Mouse (Mus musculus) E14TG2a.4 (cell line): ENCODE results near the gene Il1rl2.

Experiments used
- H3K27me3 ChIP-seq: 2 replicates; pipeline ENCODE4 v1.6.1; 2014; ENCODE audit warnings: low read length, control low read depth; ENCODE audit not compliant: insufficient read depth
- H3K36me3 ChIP-seq: 2 replicates; pipeline ENCODE4 v1.6.1; 2014; ENCODE audit warnings: low read length, control low read depth; ENCODE audit not compliant: insufficient read depth
- H3K4me1 ChIP-seq: replicated peaks from 2 replicates; pipeline ENCODE4 v1.6.1; 2014; ENCODE audit warnings: low read depth, low read length, control low read depth
- H3K4me3 ChIP-seq: replicated peaks from 2 replicates; pipeline ENCODE4 v1.5.1; 2014; ENCODE audit warnings: mild to moderate bottlenecking, low read length
- H3K9me3 ChIP-seq: 2 replicates; pipeline ENCODE4 v1.6.1; 2014; ENCODE audit warnings: low read length, control low read depth
- CTCF ChIP-seq: conservative IDR thresholded peaks from 2 replicates; pipeline ENCODE4 v1.5.1; 2014; ENCODE audit warnings: low read length
- NANOG ChIP-seq: IDR thresholded peaks from 2 replicates; pipeline ENCODE4 v1.6.1; 2014; ENCODE audit warnings: borderline replicate concordance, low read length, mixed read lengths
- POU5F1 ChIP-seq: IDR thresholded peaks from 2 replicates; pipeline ENCODE4 v1.6.1; 2014; ENCODE audit warnings: low read length, borderline replicate concordance

Gene Il1rl2

DNA sequence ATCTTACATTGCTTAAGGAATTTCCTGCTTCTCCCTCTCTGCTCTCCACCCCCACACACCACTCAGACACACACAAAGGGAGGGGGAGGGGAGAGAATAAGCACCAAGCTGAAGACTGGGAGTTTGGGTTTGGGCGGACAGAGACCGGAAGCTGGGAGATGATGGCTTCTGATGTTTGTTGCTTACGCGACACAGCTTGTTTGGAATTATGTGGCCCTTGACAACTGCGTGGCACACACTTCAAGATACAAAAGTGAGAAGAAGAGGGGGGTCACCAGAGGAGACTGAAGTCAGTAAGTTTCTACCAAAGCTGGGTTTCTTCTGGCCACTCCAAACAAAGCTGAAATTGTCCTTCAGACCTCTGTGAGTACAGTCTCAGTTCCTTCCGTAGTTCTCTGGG is at the start of gene Il1rl2:
Il1rl2 (plus strand) TSS at position 154 of the 400 bp plus-strand sequence.
- TF ChIP-seq NANOG = no peak
- Histone ChIP-seq H3K36me3 (no peaks in the 10 kb centered on the region), H3K9me3 (no peaks in the 10 kb centered on the region), H3K4me3 (peak within 1 kb of the TSS; percentile 72), H3K4me1 (peaks cover 27% of the 10 kb centered on the region), H3K27me3 (peaks cover 55% of the 10 kb centered on the region)

DNA sequence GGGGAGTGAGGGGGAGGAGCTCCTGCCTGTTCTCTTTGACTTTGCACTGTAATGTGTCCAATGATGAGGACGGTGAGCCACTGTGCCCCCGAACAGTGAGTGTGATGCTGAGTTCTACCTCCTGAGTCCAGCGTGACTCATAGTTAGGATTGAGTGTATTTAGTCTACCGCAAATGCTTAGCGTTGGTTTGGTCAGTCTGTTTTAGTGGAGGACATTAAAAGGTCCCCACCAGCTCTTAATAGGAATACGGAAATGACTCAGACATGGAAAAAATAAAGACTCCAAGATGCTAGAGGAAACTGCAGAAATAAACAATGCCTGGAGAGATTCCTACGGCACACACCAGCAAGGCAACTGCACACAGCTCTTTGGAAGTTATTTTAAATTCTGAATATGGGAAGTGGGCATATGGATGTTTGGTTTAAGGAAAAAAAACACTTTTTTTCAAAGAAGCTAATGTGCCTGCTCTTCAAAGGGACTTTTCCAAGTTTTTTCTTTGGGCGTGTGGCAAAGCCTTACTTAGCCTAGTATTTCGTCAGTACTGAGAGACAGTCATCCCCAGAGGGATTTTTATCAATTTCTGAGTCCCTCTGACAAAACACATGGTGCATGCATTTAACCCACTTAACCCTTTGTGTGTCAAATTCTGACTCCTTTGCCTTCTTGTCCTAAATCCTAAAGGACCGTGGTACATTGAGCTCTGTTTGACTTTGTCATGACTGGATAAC is 49.0 kb upstream of the Il1rl2 start:
- Histone ChIP-seq H3K27me3 (peaks cover 8% of the 10 kb centered on the region; the same call in 1 of the 2 replicates), H3K4me3 (no peak overlapping the region), H3K36me3 (no peaks in the 10 kb centered on the region), H3K4me1 (no peaks in the 10 kb centered on the region), H3K9me3 (no peaks in the 10 kb centered on the region)
- TF ChIP-seq POU5F1 (no peak), CTCF (no peak), NANOG (no peak)

DNA sequence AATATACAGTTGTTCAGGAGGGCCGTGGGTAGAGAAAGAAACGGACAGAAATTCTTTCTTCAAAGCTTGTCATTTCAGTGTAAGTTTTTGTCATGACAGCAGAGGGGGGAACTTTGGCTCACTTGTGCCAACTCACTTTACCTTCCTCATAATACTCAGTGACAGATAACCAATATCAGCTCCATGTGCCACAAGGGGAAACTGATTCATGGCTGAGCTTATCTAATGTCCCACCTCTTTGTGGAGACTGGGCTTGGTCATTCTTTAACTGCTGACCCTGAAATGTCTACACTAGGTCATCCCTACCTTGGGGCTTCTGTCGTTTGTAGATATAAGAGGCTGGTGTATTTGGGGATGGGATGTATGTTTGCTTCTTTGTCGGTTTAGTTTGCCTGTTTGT is 46.5 kb upstream of the Il1rl2 start:
- H3K27me3 ChIP-seq = 0 out of 2 replicates have a peak, but pooled peaks cover 7% of the 10 kb centered on the region
- TF ChIP-seq POU5F1 (no peak), NANOG (no peak), CTCF (no peak)
- H3K4me1 ChIP-seq = no peaks in the 10 kb centered on the region
- H3K4me3 ChIP-seq = no peak overlapping the region
- no peaks in the 10 kb centered on the region for H3K9me3 ChIP-seq
- H3K36me3 ChIP-seq = no peaks in the 10 kb centered on the region

DNA sequence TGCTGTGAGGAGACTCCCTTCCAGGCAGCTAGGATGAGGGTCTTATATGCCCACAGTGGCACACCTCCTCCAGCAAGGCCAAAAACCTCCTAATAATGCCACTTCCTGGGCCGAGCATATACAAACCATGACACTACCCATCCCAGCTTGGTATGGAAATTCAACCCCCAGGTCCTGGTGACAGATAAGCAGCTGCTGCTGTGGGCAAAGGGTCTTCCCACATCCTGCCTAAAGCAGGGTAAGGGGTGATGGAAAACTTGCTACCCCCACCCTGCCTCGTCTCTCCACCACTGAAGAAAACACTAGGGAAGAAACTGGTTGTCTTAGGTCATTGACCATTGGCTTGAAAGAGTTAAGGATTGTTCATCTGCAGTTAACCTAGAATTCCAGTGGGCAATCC is 45.7 kb upstream of the Il1rl2 start:
- H3K4me3 ChIP-seq = no peak overlapping the region
- 0 out of 2 replicates have a peak, but pooled peaks cover 4% of the 10 kb centered on the region for H3K27me3 ChIP-seq
- TF ChIP-seq CTCF = no peak
- TF ChIP-seq NANOG = no peak
- TF ChIP-seq POU5F1 = no peak
- H3K4me1 ChIP-seq = no peaks in the 10 kb centered on the region
- no peaks in the 10 kb centered on the region for H3K9me3 ChIP-seq
- H3K36me3 ChIP-seq = no peaks in the 10 kb centered on the region

DNA sequence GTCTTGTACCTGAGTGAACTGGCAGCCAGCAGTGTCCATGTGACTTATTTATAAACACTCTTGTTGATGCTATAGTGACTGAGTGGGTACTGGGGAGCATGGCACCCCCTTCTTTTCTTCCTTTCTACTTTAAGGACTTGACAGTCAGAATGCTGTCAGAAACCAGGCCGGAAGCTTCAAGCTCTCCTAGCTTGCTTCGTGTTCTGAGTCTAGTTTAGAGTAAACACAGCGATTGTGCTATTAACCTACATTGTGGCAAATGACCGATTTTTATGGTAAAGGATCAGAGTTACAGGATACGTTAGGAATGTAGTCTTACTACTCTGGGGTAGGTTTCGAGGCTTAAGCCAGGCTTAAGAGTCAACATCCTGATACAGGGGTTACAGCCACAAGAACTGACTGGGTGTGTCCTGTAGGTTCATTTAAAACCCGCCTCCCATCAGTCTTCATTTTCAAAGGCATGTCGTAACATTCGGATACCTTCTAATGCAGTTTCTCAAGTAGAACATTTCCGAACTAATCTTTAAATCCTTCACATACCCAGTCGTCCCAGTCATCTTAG is 45.1 kb upstream of the Il1rl2 start:
- no peaks in the 10 kb centered on the region for H3K4me1 ChIP-seq
- H3K4me3 ChIP-seq = no peak overlapping the region
- H3K36me3 ChIP-seq = no peaks in the 10 kb centered on the region
- H3K9me3 ChIP-seq = no peaks in the 10 kb centered on the region
- no peak for TF ChIP-seq POU5F1
- TF ChIP-seq CTCF = no peak
- TF ChIP-seq NANOG = no peak
- H3K27me3 ChIP-seq = 0 out of 2 replicates have a peak, but pooled peaks cover 3% of the 10 kb centered on the region

DNA sequence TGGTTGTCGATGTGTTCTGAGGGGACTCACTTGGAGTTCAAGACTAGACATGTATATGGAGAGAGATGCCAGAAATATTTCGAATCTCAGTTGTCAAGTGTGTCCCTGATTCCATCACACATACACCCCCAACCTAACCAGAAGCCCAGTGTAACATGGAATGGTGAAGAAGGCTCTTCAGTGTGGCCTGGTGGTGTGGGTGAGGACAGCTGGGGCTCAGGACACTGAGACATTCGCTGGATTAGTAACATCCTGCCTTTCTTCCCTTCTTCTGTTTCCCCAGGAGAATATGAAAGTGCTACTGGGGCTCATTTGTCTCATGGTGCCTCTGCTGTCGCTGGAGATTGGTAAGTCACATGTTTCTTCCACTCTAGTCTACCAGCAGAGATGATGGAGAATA is 42.5 kb upstream of the Il1rl2 start:
- no peak overlapping the region for H3K4me3 ChIP-seq
- H3K36me3 ChIP-seq = no peaks in the 10 kb centered on the region
- no peaks in the 10 kb centered on the region for H3K27me3 ChIP-seq
- no peaks in the 10 kb centered on the region for H3K4me1 ChIP-seq
- TF ChIP-seq CTCF = no peak
- no peak for TF ChIP-seq POU5F1
- peaks cover 4% of the 10 kb centered on the region; the same call in 1 of the 2 replicates for H3K9me3 ChIP-seq

DNA sequence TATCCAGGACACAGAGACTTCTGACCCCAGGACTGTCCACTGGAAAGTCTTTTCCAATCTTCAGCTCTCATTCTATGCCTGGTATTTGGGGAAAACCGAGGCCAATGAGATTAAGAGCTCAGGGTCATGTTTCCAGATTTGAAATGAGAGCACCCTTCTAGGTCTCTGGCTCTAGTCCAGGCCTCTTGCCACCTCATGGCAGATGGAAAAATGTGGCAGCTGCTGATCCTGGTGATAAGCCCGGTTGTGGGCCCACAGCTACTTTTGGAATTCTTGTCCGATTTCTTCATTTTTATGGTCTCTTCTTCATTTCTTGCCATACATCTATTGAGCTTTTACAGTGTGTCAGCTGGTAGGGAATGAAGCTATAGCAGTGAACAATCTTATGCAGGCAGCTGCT is 42.0 kb upstream of the Il1rl2 start:
- Histone ChIP-seq H3K4me3 (no peak overlapping the region), H3K36me3 (no peaks in the 10 kb centered on the region), H3K9me3 (peaks cover 4% of the 10 kb centered on the region; the same call in 1 of the 2 replicates), H3K27me3 (no peaks in the 10 kb centered on the region), H3K4me1 (no peaks in the 10 kb centered on the region)
- TF ChIP-seq POU5F1 = no peak
- no peak for TF ChIP-seq NANOG
- TF ChIP-seq CTCF = no peak

DNA sequence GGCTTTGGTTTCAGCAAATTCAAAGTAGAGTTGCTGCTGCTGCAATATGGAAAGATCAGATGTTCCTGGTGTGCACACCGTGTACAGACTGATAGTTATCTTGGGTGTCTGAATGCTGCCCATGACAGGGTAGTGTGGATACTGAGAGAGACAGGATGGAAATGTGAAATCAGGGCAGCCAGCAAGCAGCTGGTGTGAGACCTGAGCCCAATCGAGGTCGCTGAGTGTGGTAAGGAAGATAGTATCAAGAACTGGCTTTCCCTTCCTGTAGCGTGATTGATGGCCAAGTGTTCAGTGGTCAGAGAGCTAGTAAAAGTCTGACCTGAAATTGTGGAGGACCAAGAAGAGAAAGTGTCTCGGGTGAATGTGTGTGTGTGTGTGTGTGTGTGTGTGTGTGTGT is 40.4 kb upstream of the Il1rl2 start:
- no peak for TF ChIP-seq CTCF
- TF ChIP-seq POU5F1 = no peak
- no peak for TF ChIP-seq NANOG
- no peaks in the 10 kb centered on the region for H3K27me3 ChIP-seq
- H3K4me1 ChIP-seq = no peaks in the 10 kb centered on the region
- H3K36me3 ChIP-seq = no peaks in the 10 kb centered on the region
- peaks cover 4% of the 10 kb centered on the region; the same call in 1 of the 2 replicates for H3K9me3 ChIP-seq
- H3K4me3 ChIP-seq = no peak overlapping the region
